Mouse (Mus musculus): ENCODE measurements around the gene Rpl38. TPM values are rescaled to one million over a fixed set of nuclear protein-coding genes. Genes with fewer than 3 reads are reported as not detected.
A peak's percentile ranks its signal among the peaks of the same experiment; 100 is the strongest.

Gene Rpl38
- total and polyA plus RNA-seq, 2 experiments from 2014 or later: 331 to 773 TPM

GRCm38 (mm10) chr11:114630044-114630443, 38.3 kb upstream of the Rpl38 start:
- no peaks in the 10 kb centered on the region for H3K36me3 ChIP-seq (replicated peaks; ENCODE audit: control insufficient read depth, insufficient read depth, low read length)
- H3K9me3 ChIP-seq (replicated peaks; ENCODE audit: control insufficient read depth, low read length): 0 out of 2 replicates have a peak, but pooled peaks cover 7% of the 10 kb centered on the region
- no peak overlapping the region for H3K27ac ChIP-seq (ENCODE audit: low read depth)
- 0 out of 2 replicates have a peak, but pooled peaks cover 2% of the 10 kb centered on the region for H3K27me3 ChIP-seq (ENCODE audit: control insufficient read depth, insufficient read depth, low read length)
- H3K4me1 ChIP-seq (ENCODE audit: control insufficient read depth, insufficient read depth): no peaks in the 10 kb centered on the region
- no peak for ATAC-seq (ENCODE audit: insufficient read depth, low read depth)
- H3K9ac ChIP-seq (replicated peaks; ENCODE audit: low read depth, low read length): no peak overlapping the region
- DNase-seq (ENCODE audit: low spot score): no peak
- no peak overlapping the region for H3K4me2 ChIP-seq (ENCODE audit: low read depth, low read length)
- TF ChIP-seq CTCF (IDR thresholded peaks at IDR 0.05; ENCODE audit: low read depth): no peak; the same call in 1 of the 2 replicates
- TF ChIP-seq EP300 (IDR thresholded peaks at IDR 0.05; ENCODE audit: low read depth): no peak
- no peak overlapping the region for H3K4me3 ChIP-seq (ENCODE audit: low read depth, low read length)
- WGBS: 80% methylated on average over 5 of the region's 5 CpGs

GRCm38 (mm10) chr11:114632266-114632665, 36.1 kb upstream of the Rpl38 start:
- Histone ChIP-seq H3K4me2 (ENCODE audit: low read depth, low read length) (no peak overlapping the region), H3K27ac (ENCODE audit: low read depth) (no peak overlapping the region), H3K4me3 (ENCODE audit: low read depth, low read length) (no peak overlapping the region), H3K4me1 (ENCODE audit: control insufficient read depth, insufficient read depth) (no peaks in the 10 kb centered on the region), H3K36me3 (replicated peaks; ENCODE audit: control insufficient read depth, insufficient read depth, low read length) (no peaks in the 10 kb centered on the region), H3K9me3 (replicated peaks; ENCODE audit: control insufficient read depth, low read length) (0 out of 2 replicates have a peak, but pooled peaks cover 7% of the 10 kb centered on the region), H3K9ac (replicated peaks; ENCODE audit: low read depth, low read length) (no peak overlapping the region), H3K27me3 (ENCODE audit: control insufficient read depth, insufficient read depth, low read length) (peaks cover 10% of the 10 kb centered on the region)
- TF ChIP-seq CTCF (IDR thresholded peaks at IDR 0.05; ENCODE audit: low read depth) (no peak), EP300 (IDR thresholded peaks at IDR 0.05; ENCODE audit: low read depth) (no peak)
- DNase-seq (ENCODE audit: low spot score) (no peak), ATAC-seq (ENCODE audit: insufficient read depth, low read depth) (no peak)
- WGBS: 67% methylated on average over 8 of the region's 8 CpGs

DNA sequence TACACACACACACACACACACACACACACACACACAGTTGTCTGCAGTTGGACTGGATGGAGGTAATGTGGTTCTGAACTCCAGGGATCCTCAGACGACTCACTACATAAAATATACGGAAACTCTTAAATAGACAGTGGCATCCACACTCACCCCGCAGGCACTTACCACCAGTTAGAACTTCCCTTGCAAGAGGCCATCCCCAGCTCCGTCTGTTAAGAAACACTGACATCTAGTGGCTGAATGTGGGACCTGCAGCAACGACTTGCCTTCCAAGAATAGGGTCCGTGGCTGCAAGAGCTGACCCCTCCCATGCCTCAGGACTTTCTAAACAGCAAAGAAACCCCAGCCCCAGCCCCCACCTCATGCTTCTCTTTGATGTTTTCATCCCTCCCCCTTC, 32.0 kb upstream of the Rpl38 start:
- Histone ChIP-seq H3K27ac (ENCODE audit: low read depth) (no peak overlapping the region), H3K4me1 (ENCODE audit: control insufficient read depth, insufficient read depth) (no peaks in the 10 kb centered on the region), H3K27me3 (ENCODE audit: control insufficient read depth, insufficient read depth, low read length) (peaks cover 34% of the 10 kb centered on the region), H3K9me3 (replicated peaks; ENCODE audit: control insufficient read depth, low read length) (no peaks in the 10 kb centered on the region), H3K36me3 (replicated peaks; ENCODE audit: control insufficient read depth, insufficient read depth, low read length) (no peaks in the 10 kb centered on the region), H3K4me3 (ENCODE audit: low read depth, low read length) (no peak overlapping the region), H3K4me2 (ENCODE audit: low read depth, low read length) (no peak overlapping the region), H3K9ac (replicated peaks; ENCODE audit: low read depth, low read length) (no peak overlapping the region)
- ATAC-seq (ENCODE audit: insufficient read depth, low read depth) (peak; percentile 44), DNase-seq (ENCODE audit: low spot score) (peak; percentile 74)
- 0% methylated on average over 6 of the region's 6 CpGs for WGBS
- peak; percentile 97 for TF ChIP-seq CTCF (IDR thresholded peaks at IDR 0.05; ENCODE audit: low read depth)
- no peak for TF ChIP-seq EP300 (IDR thresholded peaks at IDR 0.05; ENCODE audit: low read depth)

GRCm38 (mm10) chr11:114636727-114637505, 31.4 kb upstream of the Rpl38 start:
- H3K27me3 ChIP-seq (ENCODE audit: control insufficient read depth, insufficient read depth, low read length): peaks cover 34% of the 10 kb centered on the region
- no peak for ATAC-seq (ENCODE audit: insufficient read depth, low read depth)
- H3K4me1 ChIP-seq (ENCODE audit: control insufficient read depth, insufficient read depth): no peaks in the 10 kb centered on the region
- no peak overlapping the region for H3K27ac ChIP-seq (ENCODE audit: low read depth)
- H3K9me3 ChIP-seq (replicated peaks; ENCODE audit: control insufficient read depth, low read length): no peaks in the 10 kb centered on the region
- H3K4me3 ChIP-seq (ENCODE audit: low read depth, low read length): no peak overlapping the region
- H3K9ac ChIP-seq (replicated peaks; ENCODE audit: low read depth, low read length): no peak overlapping the region
- 62% methylated on average over 35 of the region's 35 CpGs for WGBS
- H3K4me2 ChIP-seq (ENCODE audit: low read depth, low read length): no peak overlapping the region
- TF ChIP-seq CTCF (IDR thresholded peaks at IDR 0.05; ENCODE audit: low read depth): no peak
- no peak for TF ChIP-seq EP300 (IDR thresholded peaks at IDR 0.05; ENCODE audit: low read depth)
- H3K36me3 ChIP-seq (replicated peaks; ENCODE audit: control insufficient read depth, insufficient read depth, low read length): no peaks in the 10 kb centered on the region
- no peak for DNase-seq (ENCODE audit: low spot score)

DNA sequence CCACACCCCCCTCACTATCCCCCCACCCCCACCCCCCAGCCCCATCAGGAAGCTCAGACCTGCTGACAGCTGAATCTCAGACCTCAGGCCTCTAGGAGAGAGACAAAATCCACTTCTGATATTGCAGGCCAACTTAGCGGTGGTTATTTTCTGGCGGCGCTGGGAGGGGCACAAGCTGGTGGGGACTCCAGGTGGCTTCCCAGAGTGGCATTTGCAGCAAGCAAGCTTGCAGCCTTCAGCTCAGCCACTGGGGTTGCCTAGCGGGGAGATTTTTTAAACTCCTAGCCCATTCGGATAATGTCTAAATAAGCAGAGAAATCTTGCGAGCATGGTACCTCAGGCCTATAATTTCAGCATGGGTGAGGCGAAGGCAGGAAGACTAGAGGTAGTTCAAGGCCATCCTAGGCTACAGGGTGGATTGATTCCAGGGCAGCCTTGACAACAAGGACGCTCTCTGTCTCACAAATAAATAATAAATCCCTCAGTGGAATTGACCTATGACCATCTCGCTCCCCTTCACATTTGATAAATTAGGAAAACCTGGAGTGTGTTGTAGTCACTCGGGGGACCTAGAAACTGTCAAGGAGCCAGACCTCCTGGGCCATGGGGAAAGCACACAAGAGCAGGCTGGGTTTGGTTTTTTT, 29.6 kb upstream of the Rpl38 start:
- Histone ChIP-seq H3K36me3 (replicated peaks; ENCODE audit: control insufficient read depth, insufficient read depth, low read length) (no peaks in the 10 kb centered on the region), H3K4me1 (ENCODE audit: control insufficient read depth, insufficient read depth) (no peaks in the 10 kb centered on the region), H3K9ac (replicated peaks; ENCODE audit: low read depth, low read length) (no peak overlapping the region), H3K4me2 (ENCODE audit: low read depth, low read length) (no peak overlapping the region), H3K4me3 (ENCODE audit: low read depth, low read length) (no peak overlapping the region), H3K27me3 (ENCODE audit: control insufficient read depth, insufficient read depth, low read length) (peaks cover 34% of the 10 kb centered on the region), H3K9me3 (replicated peaks; ENCODE audit: control insufficient read depth, low read length) (no peaks in the 10 kb centered on the region), H3K27ac (ENCODE audit: low read depth) (no peak overlapping the region)
- 64% methylated on average over 10 of the region's 10 CpGs for WGBS
- DNase-seq (ENCODE audit: low spot score): no peak
- TF ChIP-seq EP300 (IDR thresholded peaks at IDR 0.05; ENCODE audit: low read depth): no peak
- TF ChIP-seq CTCF (IDR thresholded peaks at IDR 0.05; ENCODE audit: low read depth): no peak
- no peak for ATAC-seq (ENCODE audit: insufficient read depth, low read depth)

All from heart, postnatal 0 days (tissue).